Mouse (Mus musculus) kidney, embryonic 16.5 days (tissue): ENCODE measurements around the gene Fbxo34. TPM values are rescaled to one million over a fixed set of nuclear protein-coding genes. Genes with fewer than 3 reads are reported as not detected.
"Not testable (repeated sequence)": the region's sequence is repeated elsewhere in the genome, so short reads cannot be mapped to it uniquely, and the experiment has no call there.

Experiments
- ATAC-seq: fragments of 200-750 bp; cut with Nextera tagmentation; 2 replicates; pipeline ENCODE4 v1.8.0; 2017; ENCODE audit warnings: moderate TSS enrichment; ENCODE audit not compliant: low FRiP score, low TSS enrichment
- H3K27ac ChIP-seq: fragments of 300-500 bp; sonication (generic); 2 replicates; pipeline ENCODE4 v1.5.1; 2014; ENCODE audit warnings: low read length
- H3K27me3 ChIP-seq: fragments of 300-500 bp; sonication (generic); 2 replicates; pipeline ENCODE4 v1.6.1; 2014; ENCODE audit warnings: low read length, control low read depth, mixed read lengths; ENCODE audit not compliant: insufficient read depth
- H3K36me3 ChIP-seq: fragments of 300-500 bp; sonication (generic); 2 replicates; pipeline ENCODE4 v1.6.1; 2014; ENCODE audit warnings: low read length, control low read depth, mixed read lengths; ENCODE audit not compliant: insufficient read depth
- H3K4me1 ChIP-seq: fragments of 300-500 bp; sonication (generic); 2 replicates; pipeline ENCODE4 v1.6.1; 2014; ENCODE audit warnings: low read length, control low read depth, mixed read lengths; ENCODE audit not compliant: insufficient read depth
- H3K4me2 ChIP-seq: fragments of 300-500 bp; sonication (generic); replicated peaks from 2 replicates; pipeline ENCODE4 v1.6.1; 2014; ENCODE audit warnings: low read depth, low read length
- H3K4me3 ChIP-seq: fragments of 300-500 bp; sonication (generic); 2 replicates; pipeline ENCODE4 v1.5.1; 2014; ENCODE audit warnings: mild to moderate bottlenecking, low read length
- H3K9ac ChIP-seq: fragments of 300-500 bp; sonication (generic); replicated peaks from 2 replicates; pipeline ENCODE4 v1.6.1; 2014; ENCODE audit warnings: low read length
- H3K9me3 ChIP-seq: fragments of 300-500 bp; sonication (generic); 2 replicates; pipeline ENCODE4 v1.6.1; 2016; ENCODE audit warnings: low read length, control low read depth
- WGBS: fragments of 180-500 bp; shearing (Covaris S2); extraction: QIAGEN DNeasy Blood & Tissue Kit; methylation state at CpG from one replicate; pipeline ENCODE4 v1.1.7; 2014; 5-methylcytosine and 5-hydroxymethylcytosine counted together
- polyA plus RNA-seq: library from polyadenylated mRNA; unstranded; fragments of >200 nt; fragmentation: Nextera tagmentation; extraction: Ambion mirVana; gene quantifications from 2 replicates; pipeline ENCODE4 v1.2.1, GENCODE M21; 2015

The Fbxo34 gene
- polyA plus RNA-seq, 1 experiment from 2014 or later, result 24.1 TPM

GRCm38 (mm10) chr14:47567962-47568652, 117.9 kb downstream of the Fbxo34 start:
- H3K27me3 ChIP-seq, result no peaks in the 10 kb centered on the region
- H3K9ac ChIP-seq, result peak overlapping the region; percentile 89
- H3K27ac ChIP-seq, result peak overlapping the region; percentile 16; the same call in 1 of the 2 replicates
- H3K9me3 ChIP-seq, result no peaks in the 10 kb centered on the region
- peaks cover 11% of the 10 kb centered on the region for H3K4me1 ChIP-seq
- WGBS, result under 1% methylated on average over 46 of the region's 46 CpGs
- peak overlapping the region; percentile 84 for H3K4me3 ChIP-seq
- ATAC-seq, result peak; percentile 99
- H3K4me2 ChIP-seq, result peak overlapping the region; percentile 70
- 0 out of 2 replicates have a peak, but pooled peaks cover 3% of the 10 kb centered on the region for H3K36me3 ChIP-seq

- H3K9me3 ChIP-seq, H3K4me2 ChIP-seq, H3K36me3 ChIP-seq, ATAC-seq, H3K9ac ChIP-seq, H3K27ac ChIP-seq, H3K27me3 ChIP-seq, H3K4me3 ChIP-seq: not testable (repeated sequence)
- 94% methylated on average over 11 of the region's 11 CpGs for WGBS
- H3K4me1 ChIP-seq, result peaks cover 11% of the 10 kb centered on the region
These were observed 120.3 kb downstream of the Fbxo34 start, which contains the start of gene Atg14 for GRCm38 (mm10) chr14:47570549-47570948. Atg14 (minus strand) TSS chr14:47570649.

GRCm38 (mm10) chr14:47572707-47573106, 122.5 kb downstream of the Fbxo34 start:
- ATAC-seq, result no peak
- H3K27ac ChIP-seq, result no peak overlapping the region
- H3K36me3 ChIP-seq, result no peaks in the 10 kb centered on the region
- peaks cover 2% of the 10 kb centered on the region; the same call in 1 of the 2 replicates for H3K4me1 ChIP-seq
- H3K9me3 ChIP-seq, result no peaks in the 10 kb centered on the region
- no peaks in the 10 kb centered on the region for H3K27me3 ChIP-seq
- H3K4me2 ChIP-seq, result no peak overlapping the region
- no peak overlapping the region for H3K4me3 ChIP-seq
- H3K9ac ChIP-seq, result no peak overlapping the region
- WGBS, result 73% methylated on average over 4 of the region's 4 CpGs

GRCm38 (mm10) chr14:47574721-47575120, 124.5 kb downstream of the Fbxo34 start:
- Histone ChIP-seq H3K4me1 (no peaks in the 10 kb centered on the region), H3K4me2 (no peak overlapping the region), H3K27ac (no peak overlapping the region), H3K9me3 (no peaks in the 10 kb centered on the region), H3K9ac (no peak overlapping the region), H3K4me3 (no peak overlapping the region), H3K27me3 (no peaks in the 10 kb centered on the region), H3K36me3 (no peaks in the 10 kb centered on the region)
- 68% methylated on average over 11 of the region's 11 CpGs for WGBS
- ATAC-seq, result no peak

- H3K4me3 ChIP-seq, result no peak overlapping the region
- no peak overlapping the region for H3K27ac ChIP-seq
- H3K9me3 ChIP-seq, result no peaks in the 10 kb centered on the region
- no peak for ATAC-seq
- H3K4me1 ChIP-seq, result no peaks in the 10 kb centered on the region
- no peaks in the 10 kb centered on the region for H3K36me3 ChIP-seq
- H3K4me2 ChIP-seq, result no peak overlapping the region
- 55% methylated on average over 4 of the region's 4 CpGs for WGBS
- no peak overlapping the region for H3K9ac ChIP-seq
- H3K27me3 ChIP-seq, result no peaks in the 10 kb centered on the region
These were observed 126.5 kb downstream of the Fbxo34 start for GRCm38 (mm10) chr14:47576687-47577086.

GRCm38 (mm10) chr14:47578086-47578485, 127.9 kb downstream of the Fbxo34 start:
- H3K27ac ChIP-seq, result no peak overlapping the region
- no peaks in the 10 kb centered on the region for H3K9me3 ChIP-seq
- no peak overlapping the region for H3K4me2 ChIP-seq
- H3K36me3 ChIP-seq, result no peaks in the 10 kb centered on the region
- no peaks in the 10 kb centered on the region for H3K27me3 ChIP-seq
- H3K4me3 ChIP-seq, result no peak overlapping the region
- no peak overlapping the region for H3K9ac ChIP-seq
- H3K4me1 ChIP-seq, result no peaks in the 10 kb centered on the region
- 92% methylated on average over 2 of the region's 2 CpGs for WGBS
- ATAC-seq, result no peak

- WGBS, result 71% methylated on average over 1 of the region's 1 CpGs
- Histone ChIP-seq H3K4me3 (no peak overlapping the region), H3K9ac (no peak overlapping the region), H3K27me3 (no peaks in the 10 kb centered on the region), H3K27ac (no peak overlapping the region), H3K4me2 (no peak overlapping the region), H3K36me3 (no peaks in the 10 kb centered on the region), H3K4me1 (no peaks in the 10 kb centered on the region), H3K9me3 (no peaks in the 10 kb centered on the region)
- no peak for ATAC-seq
These were observed 131.1 kb downstream of the Fbxo34 start for GRCm38 (mm10) chr14:47581280-47581679.

Other genes with a start within 250 kb of the Fbxo34 start
- 26.5 and 32.3 TPM in 2 replicates for gene Wdhd1, start 173.6 kb upstream of the Fbxo34 start, polyA plus RNA-seq
- 3.4 and 3.5 TPM in 2 replicates for gene Socs4, start 173.5 kb upstream of the Fbxo34 start, polyA plus RNA-seq
- gene Mapk1ip1l, start 152.2 kb upstream of the Fbxo34 start, polyA plus RNA-seq, result 71.7 and 84.3 TPM in 2 replicates
- 30.1 and 37.6 TPM in 2 replicates for gene Lgals3, start 82.7 kb upstream of the Fbxo34 start, polyA plus RNA-seq
- 48.4 and 53.7 TPM in 2 replicates for gene Dlgap5, start 32.0 kb upstream of the Fbxo34 start, polyA plus RNA-seq
- 17.8 and 18.3 TPM in 2 replicates for gene Atg14, start 120.2 kb downstream of the Fbxo34 start, polyA plus RNA-seq
- 52.1 and 63.1 TPM in 2 replicates for gene Ktn1, start 198.0 kb downstream of the Fbxo34 start, polyA plus RNA-seq